Mouse (Mus musculus) testis, postnatal 10 days (tissue): Measurements from ENCODE around the gene Mpdu1.
"Not testable (repeated sequence)": the region's sequence is repeated elsewhere in the genome, so short reads cannot be mapped to it uniquely, and the experiment has no call there.

Source experiments
- DNase-seq: peaks from one replicate; pipeline ENCODE4 v3.0.0; 2021; ENCODE audit warnings: low spot score

The Mpdu1 gene

GRCm38 (mm10) chr11:69665457-69665960, 3.1 kb upstream of the Mpdu1 start:
- DNase-seq: no peak

- no peak for DNase-seq
Observed at GRCm38 (mm10) chr11:69664841-69665240, 2.4 kb upstream of the Mpdu1 start.

- DNase-seq: no peak
Observed at GRCm38 (mm10) chr11:69663795-69664194, 1.4 kb upstream of the Mpdu1 start.

DNA sequence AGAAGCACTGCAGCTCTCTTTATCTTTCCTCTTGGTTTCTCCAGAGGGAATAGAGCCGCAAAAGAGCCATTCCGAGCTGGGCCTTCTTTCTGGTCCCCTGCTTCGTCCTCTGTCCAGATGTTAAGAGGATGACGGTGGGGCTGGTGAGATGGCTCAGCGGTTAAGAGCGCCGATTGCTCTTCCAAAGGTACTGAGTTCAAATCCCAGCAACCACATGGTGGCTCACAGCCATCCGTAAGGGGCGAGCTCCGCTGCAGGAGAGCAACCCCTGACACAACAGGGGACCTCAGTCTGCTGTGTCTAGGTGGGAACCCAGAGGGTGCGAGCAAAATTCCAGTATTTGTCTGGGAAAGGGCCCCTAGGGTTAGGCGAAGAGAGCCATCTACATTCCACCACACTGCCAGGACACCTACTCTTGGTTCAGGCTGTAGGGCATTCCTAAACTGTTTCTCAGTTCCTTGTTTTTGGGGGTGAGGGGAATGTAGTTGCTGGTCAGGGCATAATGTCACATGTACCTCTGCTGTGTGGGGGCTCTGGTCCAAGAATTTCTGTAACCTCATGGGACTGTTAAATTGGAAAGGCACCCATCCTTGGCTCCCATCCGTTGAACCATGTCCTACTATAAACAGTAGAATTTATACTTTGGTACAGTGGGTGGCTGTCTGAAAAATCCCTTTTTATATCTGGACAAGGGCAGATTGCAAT, 677 bp upstream of the Mpdu1 start:
- DNase-seq: no peak

DNA sequence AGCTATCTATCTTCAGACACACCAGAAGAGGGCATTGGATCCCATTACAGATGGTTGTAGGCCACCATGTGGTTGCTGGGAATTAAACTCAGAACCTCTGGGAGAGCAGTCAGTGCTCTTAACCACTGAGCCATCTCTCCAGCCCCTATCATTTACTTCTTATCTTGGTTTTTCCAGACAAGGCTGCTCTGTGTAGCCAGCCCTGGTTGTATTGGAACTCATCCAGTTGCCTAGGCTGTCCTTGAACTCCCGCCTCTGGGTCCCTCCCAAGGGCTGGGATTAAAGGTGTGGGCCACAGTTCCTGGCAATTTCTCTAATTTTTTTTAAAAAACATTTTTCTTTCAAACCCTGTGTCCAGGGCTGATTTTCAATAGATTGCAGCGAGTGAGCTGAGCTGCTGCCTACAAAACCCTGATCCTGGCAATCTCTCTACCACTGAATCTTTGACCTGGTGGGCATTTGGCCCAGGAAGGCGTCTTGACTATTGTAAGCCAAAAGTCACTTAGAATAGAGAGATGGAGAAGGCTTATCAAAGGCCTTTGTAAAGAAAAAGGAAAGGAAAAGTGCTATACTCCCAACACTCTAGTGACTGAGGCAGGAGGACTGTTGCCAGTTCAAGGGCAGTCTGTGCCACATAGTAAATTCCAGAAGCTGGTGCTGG, 1.1 kb downstream of the Mpdu1 start:
- peak; percentile 60 for DNase-seq

GRCm38 (mm10) chr11:69657462-69657881, 5.0 kb downstream of the Mpdu1 start:
- no peak for DNase-seq

- DNase-seq: peak; percentile 63
Observed at GRCm38 (mm10) chr11:69656617-69657461, 5.6 kb downstream of the Mpdu1 start.

- DNase-seq: no peak
Observed at GRCm38 (mm10) chr11:69656065-69656455, 6.4 kb downstream of the Mpdu1 start.

GRCm38 (mm10) chr11:69655264-69656064, 7.0 kb downstream of the Mpdu1 start, which contains the start of gene Sox15:
Sox15 (plus strand) TSS chr11:69655314.
- peak; percentile 83 for DNase-seq

DNA sequence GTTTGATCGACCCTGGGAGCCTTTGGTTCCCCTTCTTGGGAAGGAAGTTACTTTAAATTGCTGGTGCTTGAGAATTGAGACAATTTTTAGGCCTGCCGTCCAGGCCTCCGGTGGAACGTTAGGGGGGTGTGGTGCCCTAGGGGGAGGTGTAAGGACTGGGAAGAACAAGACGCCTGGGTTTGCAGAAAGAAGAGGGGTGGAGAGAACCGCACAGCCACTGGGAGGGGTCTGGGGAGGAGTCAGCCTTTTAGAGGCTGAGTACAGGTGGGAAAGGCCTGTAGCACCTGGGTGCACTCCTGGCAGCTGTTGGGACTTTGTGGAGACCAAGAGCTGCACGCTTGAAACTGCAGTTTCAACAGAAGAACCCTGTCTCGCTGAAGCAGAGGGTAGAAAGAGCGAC, 7.7 kb downstream of the Mpdu1 start:
- no peak for DNase-seq

GRCm38 (mm10) chr11:69653399-69653798, 9.0 kb downstream of the Mpdu1 start:
- DNase-seq: no peak

- no peak for DNase-seq
Observed at GRCm38 (mm10) chr11:69645860-69646259, 16.6 kb downstream of the Mpdu1 start.

DNA sequence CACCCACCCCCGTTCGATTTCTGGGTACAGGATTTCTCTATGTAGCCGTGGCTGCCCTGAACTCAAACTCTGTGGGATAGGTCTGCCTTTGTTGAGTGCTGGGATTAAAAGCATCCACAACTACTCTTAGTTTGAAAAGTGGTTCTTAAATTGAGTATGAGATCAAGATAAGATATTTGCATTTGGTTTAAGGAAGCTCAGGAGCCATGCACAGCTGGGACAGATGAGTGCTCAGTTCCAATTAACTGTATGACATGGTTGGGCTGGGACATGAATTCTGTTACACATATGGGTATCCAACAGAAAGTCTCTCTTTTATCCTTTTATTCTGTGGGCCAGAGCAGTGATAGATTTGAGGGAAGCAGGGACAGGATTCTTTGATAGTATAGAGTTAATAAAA, 27.0 kb downstream of the Mpdu1 start:
- DNase-seq: no peak

GRCm38 (mm10) chr11:69633128-69633866, 29.1 kb downstream of the Mpdu1 start:
- DNase-seq: peak; percentile 81

DNA sequence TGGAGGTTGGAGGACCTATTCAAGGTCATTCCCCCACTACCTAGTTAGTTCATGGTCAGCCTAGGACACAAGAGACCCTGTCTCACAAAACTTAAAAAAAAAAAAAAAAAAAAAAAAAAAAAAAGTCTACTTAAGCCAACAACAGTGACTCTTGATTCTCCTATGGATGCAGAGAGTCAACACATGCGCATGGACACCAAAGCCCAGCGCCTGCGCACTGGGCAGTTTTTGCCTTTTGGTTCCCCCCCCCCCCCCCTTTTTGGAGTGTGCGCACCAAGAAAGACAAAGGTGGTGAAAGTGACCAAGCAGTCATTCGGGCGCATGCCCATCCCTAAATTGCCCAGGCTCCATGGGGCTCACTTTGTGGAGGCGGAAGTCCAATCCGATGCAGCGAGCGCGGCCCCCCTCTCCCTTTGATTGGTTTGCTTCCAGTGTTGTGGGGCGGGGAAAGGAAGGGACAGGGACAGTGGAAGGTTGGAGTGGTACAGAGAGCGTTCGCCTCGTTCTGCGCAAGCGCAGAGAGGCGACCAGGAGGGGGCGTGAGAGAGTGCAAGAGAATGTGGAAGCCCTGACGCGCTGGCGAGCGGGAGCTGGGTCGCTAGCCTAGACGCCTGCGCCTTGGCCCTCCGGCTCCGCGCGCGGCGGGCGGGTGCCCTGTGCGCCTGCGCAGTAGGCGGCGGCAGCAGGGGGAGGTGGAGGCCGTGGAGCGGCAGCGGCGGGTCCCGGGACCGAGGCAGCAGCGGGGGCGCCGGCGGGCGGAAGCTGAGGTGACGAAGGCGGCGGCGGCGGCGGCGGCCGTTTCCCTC, 30.0 kb downstream of the Mpdu1 start, which contains the start of gene Fxr2:
Gene Fxr2, plus strand, starts transcription at position 707 of the 806 bp plus-strand sequence.
- DNase-seq: peak; percentile 100

- peak; percentile 31 for DNase-seq
Observed at GRCm38 (mm10) chr11:69629802-69630201, 32.6 kb downstream of the Mpdu1 start.

DNA sequence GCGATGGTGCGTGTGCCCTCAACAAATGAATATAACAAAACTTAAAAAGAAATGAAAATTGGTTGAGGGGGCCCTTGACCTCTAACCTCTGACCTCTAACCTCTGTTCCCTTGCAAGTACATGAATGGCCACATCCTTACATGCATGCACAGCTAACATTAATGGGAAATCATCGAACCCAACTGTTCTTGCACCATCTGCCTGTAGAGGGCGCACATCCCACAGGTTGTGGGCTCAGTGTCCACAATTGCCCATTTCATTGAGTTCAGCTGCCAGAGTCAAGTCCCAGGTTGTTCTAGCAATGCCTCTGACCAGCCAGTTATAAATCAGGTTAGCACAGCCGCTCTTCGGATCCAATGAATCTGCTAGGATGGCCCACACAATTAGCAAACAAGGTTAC, 34.2 kb downstream of the Mpdu1 start:
- DNase-seq: peak; percentile 88

DNA sequence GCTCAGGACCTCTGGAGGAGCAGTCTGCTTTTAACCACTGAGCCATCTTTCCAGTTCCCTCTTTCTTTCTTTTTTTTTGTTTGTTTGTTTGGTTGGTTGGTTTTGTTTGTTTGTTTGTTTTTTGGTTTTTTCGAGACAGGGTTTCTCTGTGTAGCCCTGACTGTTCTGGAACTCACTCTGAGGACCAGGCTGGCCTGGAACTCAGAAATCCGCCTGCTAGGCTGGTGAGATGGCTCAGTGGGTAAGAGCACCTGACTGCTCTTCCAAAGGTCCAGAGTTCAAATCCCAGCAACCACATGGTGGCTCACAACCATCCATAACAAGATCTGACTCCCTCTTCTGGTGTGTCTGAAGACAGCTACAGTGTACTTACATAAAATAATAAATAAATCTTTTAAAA, 38.1 kb downstream of the Mpdu1 start:
- not testable (repeated sequence) for DNase-seq

DNA sequence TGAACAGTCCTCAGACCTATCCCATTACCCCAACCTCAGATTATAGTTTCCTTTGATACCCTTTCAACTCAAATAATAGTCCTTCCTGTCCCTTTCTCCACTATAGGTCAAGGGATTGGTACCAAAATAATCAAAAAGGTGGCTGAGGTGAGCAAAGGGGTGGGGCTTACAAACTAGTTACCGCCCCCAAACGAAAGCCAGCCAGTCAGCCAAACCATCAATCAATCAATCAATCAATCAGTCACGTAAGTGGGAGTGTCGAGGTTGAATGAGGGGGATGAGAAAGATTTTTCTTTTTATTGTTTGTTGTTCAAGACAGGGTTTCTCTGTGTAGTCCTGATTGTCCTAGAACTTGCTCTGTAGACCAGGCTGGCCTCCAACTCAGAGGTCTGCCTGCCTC, 39.4 kb downstream of the Mpdu1 start:
- peak; percentile 22 for DNase-seq

DNA sequence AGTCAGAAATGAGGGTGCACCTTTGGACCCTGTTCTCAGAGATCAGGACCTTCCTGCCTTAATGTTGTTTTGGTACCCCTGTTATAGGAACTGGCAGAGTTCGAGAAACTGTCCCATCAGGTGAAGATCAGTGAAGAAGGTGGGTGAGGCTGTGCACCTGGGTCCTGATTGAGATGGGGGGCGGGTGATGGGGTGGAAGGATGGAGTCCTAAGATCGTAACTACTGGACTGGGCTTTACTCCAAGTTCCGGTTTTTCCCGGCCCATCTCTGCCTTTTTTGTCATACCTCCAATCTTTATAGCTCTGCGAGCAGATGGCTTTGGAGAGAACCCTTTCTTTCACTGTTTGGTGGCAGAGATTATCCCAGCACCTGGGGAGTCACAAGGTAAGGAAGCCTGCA, 40.0 kb downstream of the Mpdu1 start:
- peak; percentile 56 for DNase-seq
